Mouse (Mus musculus) layer of hippocampus, adult 11-12 months (tissue): ENCODE measurements around the gene Pfdn6.

Source experiments
- DNase-seq: peaks from one replicate; pipeline ENCODE4 v3.0.0; 2022; ENCODE audit warnings: low spot score

Gene Pfdn6

DNA sequence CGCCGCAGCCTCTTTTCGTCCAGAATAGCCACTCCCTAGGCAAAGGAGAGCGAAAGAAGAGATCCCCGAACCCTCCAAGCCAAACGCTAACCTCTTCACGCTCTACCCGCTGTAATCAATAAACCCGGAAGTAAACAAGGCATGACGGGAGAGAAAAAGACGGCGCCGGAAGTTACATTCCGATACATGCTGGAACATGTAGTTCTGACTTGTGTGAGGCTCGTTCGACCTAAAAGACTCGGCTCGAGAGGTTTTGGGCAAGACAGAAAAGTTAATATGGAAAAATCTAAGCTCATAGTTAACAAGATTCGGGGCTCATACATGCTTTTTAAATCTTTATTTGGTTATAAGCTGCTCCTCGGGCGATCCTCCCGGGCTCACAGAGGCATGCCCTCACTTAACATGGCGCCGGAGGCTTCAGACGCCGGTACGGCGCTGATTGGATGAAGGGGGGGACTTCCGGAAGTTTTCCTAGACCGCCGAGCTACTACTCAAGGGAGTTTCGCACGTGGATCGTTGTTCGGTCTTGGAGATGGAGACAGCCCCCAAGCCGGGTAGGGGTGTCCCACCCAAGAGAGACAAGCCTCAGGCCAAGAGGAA is at the start of gene Pfdn6, which contains the start of gene Wdr46:
Gene Pfdn6, minus strand, starts transcription at position 138 of the 600 bp plus-strand sequence.
Gene Wdr46, plus strand, starts transcription at position 455 of the 600 bp plus-strand sequence.
- DNase-seq: peak; percentile 86

DNA sequence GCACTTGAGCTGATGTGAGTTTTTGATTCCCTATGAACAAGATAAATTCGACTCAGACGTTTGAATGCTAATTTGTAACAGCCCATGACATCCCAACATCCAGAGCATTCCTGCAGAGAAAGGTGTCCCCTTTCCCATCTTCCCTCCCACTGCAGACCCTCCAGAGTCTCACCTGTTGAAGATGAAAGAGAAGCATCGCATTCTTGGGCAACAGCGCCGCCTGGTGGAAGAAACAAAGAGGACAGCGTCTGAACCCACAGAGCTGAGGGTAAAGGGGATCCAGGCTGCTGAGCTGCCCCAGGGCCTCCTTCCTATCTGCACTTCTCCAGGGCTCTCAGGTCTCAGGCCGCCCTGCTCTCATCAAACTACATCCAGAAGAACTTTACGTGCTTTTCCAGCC is 42.0 kb upstream of the Pfdn6 start:
- peak; percentile 58 for DNase-seq

DNA sequence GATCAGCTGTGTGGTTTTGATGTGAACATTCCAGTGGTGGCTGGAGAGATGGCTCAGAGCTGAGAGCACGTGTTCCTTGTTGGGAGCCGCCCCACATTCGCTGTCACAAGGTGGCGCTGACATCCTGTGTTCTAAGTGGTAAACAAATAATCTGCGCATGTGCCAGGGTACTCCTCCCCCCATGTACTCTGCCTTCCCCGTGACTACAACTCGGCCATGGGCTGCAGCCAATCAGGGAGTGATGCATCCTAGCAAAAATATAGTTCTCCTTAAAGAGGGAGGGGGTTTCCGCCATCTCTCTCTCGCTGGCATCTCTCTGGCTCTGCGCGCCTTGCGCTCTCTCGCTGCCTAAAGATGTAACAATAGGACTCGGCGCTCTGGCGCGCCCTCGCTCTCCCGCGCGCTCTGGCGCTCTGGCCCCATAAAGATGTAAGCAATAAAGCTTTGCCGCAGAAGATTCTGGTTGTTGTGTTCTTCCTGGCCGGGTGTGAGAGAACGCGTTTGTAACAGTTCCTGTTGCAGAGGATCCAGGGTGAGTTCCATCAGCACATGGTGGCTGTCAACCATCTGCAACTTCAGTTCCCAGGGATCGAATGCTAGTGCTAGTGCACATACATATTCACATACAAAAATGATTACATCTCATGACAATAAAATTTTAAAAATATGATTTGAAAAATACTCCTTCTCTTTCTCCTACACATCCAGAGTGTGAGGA is 41.2 kb upstream of the Pfdn6 start:
- DNase-seq: peak; percentile 95

DNA sequence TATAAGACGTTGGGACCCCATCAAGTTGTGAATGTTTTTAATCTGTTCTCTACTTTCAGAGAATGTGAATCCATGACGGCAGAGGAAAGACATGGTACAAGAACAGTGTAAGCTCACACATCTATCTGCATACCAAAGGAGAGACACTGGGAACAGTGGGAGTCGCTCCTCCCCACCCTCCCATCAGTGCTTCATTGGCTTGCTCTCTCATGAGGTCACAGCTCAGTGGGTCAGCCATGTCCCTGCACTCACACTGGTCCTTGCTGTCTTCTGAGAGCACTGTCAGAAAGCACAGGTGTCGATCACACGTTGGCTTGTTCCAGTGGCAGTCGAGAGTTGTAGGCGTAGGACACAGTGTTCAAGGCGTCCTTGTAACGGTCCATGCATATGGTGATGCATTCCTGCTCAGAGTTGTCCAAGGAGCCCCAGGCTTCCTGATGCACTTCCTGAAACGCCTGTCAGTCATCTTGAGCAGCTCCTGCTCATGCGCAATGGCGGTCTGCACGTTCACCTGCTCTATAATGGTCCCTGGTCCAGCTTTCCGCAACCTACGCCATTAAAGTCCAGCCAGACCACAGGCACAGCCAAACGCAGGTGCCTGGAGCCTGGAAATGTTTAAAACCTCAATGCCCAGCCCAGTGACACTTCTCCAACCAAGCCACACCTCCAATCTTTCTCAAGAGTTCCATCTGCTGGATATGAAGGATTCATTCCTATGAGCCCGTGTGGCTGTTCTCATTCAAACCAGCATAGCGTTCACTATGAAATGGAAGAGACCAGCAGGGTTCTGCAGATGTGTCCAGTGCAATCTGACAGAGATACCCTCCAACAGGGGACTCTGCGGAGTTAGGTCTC is 40.3 kb upstream of the Pfdn6 start:
- DNase-seq: no peak

DNA sequence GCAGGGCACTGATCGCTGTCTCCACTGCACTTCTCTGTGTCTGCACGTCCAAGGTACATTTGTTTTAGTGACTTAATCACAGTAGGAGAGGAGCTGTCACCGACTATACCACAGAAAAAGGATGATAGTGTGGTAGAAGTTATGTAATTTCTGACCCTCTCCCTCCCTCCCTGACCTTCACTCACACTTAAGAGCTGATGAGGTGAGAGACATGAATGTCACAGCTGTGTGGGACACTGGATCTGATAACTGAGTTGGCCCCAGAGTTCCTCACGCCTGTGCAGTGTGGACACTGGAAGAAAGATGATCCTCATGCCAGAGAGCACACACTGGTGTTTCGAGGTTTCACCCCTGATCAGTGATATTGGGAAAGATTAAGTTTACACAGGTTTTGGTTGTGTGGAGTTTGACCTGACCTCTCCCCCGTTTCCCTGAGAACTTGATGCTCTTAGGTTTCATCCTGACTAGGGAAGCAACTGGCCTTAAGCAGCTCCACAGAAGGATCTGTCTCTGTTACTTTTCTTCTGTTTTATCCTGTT is 39.4 kb upstream of the Pfdn6 start:
- no peak for DNase-seq

DNA sequence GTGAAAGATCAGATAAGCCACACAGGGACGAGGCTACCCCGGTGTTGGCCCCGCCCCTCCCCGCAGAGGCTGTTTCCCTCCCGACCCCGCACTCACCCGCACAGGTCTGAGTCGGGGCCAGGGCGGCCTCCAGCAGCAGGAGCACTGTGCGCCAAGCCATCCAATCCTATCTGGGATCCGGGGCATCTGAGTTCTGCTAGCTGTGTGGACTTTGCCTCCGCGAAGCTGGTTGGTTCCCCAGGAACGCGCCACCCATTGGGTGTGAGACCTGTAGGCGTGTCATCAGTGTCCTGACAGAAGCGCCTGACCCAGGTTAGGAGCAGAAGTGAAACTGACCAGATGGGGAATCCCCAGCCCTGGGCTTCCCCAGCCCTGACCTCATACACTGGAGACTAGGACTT is 38.5 kb upstream of the Pfdn6 start:
- peak; percentile 75 for DNase-seq

DNA sequence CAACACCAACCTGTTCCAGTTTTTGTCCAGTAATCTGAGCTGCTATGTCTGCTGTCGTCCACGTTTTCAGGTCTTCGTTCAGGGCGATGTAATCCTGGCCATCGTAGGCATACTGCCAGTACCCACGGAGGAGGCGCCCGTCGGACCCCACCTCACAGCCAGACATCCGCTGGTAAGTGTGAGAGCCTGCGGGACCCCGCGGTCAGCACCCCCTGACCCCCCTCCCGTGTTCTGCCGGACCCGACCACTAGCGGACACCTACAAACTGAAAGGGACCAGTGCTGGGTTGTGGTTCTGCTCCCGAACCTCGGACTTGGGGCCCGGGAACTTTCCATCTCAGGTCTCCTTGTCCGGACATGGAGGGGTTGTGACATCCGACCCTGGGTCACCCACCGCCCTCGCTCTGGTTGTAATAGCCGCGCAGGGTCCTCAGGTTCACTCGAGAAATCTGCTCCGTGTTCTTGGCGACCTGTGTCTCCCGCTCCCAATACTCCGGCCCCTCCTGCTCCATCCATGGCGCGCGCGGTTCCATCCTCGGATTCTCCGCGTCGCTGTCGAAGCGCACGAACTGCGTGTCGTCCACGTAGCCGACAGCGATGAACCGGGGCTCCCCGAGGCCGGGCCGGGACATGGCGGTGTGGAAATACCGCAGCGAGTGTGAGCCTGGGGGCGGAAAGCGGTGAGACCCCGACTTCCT is 37.9 kb upstream of the Pfdn6 start:
- no peak for DNase-seq

DNA sequence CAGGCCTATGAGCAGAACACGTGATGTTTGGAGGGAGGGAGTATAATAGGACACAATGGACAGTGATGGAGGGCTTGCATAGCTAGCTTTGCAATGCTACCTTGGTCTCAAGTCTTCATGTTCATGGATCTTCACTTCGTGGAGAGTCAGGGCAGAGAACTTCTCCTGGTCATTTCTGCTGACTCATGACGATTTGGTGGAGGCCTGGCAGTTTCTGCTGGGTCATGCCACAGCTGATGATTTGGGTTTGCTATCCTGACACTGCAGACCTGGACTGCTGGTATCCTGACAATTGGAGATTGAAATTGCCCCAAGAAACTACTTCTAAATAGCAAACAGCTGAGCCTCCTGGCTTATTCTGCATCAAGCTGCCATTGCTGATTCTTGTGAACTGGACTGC is 33.4 kb upstream of the Pfdn6 start:
- no peak for DNase-seq

DNA sequence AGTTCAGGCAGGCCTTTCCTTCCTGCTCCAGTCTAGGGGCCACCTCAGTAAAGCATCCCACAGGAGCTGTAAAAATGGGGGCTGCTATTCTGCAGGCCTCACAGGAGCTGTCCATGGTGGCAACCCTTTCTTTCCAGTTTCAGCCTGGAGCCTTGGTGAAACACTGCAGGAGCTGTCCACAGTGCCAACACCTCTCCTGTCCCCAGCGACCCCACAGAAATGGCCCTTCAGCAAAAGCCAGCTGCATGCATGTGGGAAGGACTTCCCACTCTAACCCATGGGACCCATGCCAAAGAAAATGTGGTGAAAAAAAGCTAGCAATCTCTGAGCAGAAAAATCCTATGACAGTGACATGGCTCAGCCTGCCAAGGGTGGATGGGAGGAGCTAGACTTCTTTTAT is 32.5 kb upstream of the Pfdn6 start:
- no peak for DNase-seq

DNA sequence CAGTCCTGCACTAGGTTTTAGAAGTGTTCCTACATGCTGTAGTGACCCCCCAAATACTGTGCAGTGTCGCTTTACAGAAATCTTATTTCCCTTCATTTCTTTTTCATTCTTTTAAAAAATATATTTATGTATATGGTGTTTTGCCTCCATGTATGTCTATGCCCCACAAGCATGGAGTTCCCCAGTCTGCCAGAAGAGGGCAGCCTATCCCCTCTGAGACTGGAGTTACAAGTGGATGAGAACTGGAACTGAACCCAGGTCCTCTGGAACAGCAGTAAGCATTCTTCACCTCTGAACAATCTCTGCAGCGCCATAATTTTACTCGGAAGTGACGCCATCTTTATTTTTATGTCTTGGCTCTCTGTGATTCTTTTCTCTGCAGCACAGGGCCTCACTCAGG is 29.3 kb upstream of the Pfdn6 start:
- no peak for DNase-seq

DNA sequence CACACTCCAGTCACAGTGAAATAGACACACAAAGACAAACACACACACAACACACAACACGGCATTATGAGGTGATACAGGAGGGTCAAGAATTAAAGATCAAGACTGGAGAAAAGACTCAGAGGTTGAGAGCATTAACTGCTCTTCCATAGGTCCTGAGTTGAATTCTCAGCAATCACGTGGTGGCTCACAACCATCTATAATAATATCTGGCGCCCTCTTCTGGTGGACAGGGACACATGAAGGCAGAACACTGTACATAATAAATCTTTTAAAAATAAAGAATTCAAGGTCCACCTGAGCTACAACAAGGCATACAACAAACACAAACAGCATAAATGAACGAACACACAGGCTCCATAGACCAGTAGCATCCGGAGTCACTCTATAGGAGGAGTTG is 28.8 kb upstream of the Pfdn6 start:
- DNase-seq: no peak

DNA sequence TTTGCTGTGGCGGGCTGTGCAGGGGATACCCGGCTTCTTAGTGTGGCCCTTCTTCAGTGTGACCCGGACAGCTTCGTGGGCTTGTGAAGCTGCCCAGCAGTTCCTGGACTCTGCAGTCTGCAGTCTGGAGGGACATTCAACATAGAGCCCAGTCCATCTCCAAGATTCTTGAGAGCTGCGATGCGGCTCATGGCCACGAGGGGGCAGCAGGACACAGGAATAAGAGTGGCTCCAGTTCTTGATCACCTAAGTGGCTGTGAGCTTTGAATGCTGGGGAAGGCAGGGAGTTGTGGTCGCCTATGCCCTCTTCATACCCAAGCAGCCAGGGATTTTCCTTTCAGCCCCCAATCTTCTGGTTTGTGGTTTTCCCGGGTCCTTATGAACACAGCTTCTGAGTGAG is 28.3 kb upstream of the Pfdn6 start:
- peak; percentile 84 for DNase-seq

DNA sequence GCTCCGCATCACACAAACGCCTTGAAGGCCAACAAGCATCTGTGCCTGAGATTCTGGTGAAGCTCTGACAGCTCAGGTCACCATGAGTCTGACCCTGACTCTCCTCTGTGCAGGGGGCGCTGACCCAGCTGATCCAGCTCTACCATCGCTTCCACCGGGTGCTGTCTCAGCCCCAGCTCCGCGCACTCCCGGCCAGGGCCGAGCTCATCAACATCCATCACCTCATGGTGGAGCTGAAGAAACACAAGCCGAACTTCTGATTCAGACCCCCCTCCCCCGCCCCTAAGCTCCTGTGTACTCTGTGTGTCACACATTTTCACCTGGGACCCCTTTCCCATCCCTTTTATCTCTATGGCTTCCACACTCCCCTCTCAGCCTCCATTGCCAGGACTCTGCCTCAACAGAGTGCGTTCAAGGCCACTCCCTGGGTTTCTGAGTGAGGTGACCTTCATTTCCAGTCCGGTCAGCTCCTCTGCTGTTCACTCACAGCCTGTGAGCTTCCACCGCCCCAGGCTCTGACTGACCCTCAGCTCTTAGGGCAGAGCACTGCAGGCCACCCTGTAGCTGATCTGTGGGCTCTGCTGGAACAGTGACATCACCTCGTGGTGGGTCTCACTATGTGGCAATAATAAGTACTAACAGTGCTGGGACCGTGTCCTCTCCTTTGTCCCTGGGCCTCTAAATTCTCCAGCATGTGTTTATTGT is 25.9 kb upstream of the Pfdn6 start:
- DNase-seq: no peak

DNA sequence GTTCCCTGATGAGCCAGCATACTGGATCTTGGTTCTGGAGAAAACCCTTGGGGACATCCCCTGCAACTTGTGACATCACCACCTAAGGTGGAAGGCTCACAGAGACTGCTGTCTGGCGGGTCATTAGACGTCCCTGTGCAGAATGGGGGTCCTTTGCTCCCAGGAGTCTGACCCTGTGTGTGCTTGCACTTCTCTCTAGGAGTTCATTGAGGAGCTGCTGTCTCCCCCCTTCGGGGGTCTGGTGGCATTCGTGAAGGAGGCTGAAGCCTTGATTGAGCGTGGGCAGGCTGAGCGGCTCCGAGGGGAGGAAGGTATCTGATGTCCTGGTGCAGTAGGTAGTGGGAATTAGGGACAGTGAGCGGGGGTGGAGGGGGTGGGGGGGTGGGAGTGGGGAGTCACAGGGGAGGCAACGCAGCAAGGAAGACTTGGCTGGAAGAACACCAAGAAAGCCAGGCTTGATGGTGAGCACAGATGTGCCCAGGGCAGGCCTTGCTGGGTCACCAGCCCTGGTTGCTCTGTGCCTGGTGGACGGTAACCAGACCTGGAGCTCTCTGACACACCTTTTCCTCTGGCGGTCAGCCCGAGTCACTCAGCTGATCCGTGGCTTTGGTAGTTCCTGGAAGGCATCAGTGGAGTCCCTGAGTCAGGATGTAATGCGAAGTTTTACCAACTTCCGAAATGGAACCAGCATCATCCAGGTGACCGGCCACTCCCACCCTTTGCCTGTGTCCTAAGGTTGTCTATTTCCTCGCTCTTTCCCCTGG is 25.1 kb upstream of the Pfdn6 start:
- DNase-seq: no peak

DNA sequence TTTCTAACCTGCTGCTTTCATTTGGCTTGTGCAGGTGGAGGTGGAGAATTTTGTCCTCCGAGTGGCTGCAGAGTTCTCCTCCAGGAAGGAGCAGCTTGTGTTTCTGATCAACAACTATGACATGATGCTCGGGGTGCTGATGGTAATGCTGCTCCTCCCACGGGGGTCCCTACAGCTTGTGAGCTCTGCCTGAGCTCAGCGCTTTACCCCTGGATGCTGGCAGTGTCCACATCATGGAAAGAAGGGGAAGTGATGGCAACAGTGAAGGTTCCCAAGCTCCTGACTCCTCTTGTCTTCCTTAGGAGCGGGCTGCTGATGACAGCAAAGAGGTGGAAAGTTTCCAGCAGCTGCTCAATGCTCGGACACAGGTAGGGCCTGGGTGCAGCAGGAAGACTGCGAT is 22.7 kb upstream of the Pfdn6 start:
- peak; percentile 3 for DNase-seq

DNA sequence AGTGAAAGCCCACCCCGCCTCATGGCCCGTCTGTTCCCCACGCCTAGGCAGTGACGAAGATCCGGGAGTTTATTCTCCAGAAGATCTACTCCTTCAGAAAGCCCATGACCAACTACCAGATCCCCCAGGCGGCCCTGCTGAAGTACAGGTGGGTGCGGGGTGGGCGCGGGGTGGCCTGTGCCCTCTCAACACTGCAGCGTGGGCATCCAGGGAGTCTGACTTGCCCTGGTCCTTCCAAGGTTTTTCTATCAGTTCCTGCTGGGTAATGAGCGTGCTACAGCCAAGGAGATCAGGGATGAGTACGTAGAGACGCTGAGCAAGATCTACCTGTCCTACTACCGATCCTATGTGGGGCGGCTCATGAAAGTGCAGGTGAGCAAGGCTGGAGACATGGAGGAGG is 19.8 kb upstream of the Pfdn6 start:
- DNase-seq: peak; percentile 5

DNA sequence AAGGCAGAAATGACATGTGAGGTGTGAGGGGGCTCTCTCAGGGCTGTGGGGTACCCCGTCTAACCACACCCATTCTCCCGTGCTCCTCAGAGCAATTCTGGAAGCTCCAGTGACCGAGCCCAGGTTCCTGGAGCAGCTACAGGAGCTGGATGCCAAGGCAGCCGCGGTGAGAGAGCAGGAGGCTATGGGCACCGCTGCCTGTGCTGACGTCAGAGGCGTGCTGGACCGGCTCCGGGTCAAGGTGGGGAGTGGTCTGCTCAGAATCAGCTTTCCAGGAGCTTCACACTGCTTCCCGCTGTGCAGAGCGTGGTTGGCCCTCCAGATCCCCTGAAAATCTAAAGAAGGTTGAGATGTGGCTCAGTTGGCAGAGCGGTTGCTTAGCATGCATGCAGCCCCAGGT is 19.0 kb upstream of the Pfdn6 start:
- peak; percentile 3 for DNase-seq

DNA sequence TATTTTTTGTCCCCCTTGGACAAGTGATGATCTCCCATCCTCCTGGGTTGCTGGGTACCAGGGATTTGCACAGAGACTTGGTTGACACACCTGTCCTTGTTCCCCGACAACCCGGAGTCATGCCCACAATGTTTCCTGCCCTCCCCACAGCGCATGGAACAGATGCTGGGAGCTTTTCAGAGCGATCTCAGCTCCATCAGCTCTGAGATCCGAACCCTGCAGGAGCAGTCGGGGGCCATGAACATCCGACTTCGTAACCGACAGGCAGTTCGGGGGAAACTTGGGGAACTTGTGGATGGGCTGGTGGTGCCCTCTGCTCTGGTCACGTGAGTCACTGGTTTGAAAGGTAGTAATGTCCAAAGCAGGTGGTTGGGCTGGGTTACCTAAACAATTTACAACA is 18.3 kb upstream of the Pfdn6 start:
- peak; percentile 4 for DNase-seq

DNA sequence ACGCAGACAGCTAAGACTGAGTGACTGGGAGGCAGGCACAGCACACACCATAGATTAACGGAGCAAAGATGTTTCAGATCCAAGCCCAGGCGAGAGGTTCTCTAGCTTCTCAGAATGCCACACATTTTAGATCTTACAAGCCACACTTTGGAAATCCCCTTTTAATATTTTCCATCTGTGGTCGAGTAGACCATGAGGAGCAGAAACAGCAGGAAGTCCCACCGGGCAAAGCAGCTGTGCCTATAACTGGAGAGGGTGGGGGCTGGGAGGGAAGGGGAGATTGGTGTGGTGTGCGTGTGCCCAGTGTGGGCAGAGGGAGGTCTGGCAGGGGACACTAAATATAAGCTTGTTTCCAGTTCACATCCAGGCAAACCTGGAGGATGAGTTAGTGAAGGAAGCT is 17.4 kb upstream of the Pfdn6 start:
- DNase-seq: no peak

DNA sequence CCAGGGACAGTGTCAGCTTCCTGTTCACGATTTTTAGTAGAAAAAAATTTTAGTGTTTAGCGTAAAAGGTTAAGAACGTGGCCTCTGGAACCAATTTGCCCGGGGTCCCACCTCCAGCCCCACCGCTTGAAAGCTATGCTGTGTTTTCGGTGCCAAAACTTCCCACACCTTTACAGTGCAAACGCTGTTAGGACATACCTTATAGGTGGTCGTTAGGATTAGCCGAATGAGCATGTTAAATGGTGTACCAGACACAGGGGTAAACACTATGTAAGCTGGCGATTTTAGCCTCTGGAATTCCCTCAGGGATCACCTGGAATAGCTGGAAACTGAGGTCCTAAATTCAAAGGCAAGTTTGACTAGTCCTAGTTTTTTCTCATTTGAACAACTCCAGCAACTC is 16.2 kb upstream of the Pfdn6 start:
- DNase-seq: peak; percentile 12
